Mouse (Mus musculus) gastrocnemius, postnatal 10 days (tissue): ENCODE results near the gene Jtb. TPM values are rescaled to one million over a fixed set of nuclear protein-coding genes. Genes with fewer than 3 reads are reported as not detected.
A peak's percentile ranks its signal among the peaks of the same experiment; 100 is the strongest.

ENCODE experiments used
- DNase-seq: peaks from one replicate; pipeline ENCODE4 v3.0.0; 2021; ENCODE audit warnings: mixed read lengths
- total RNA-seq, 2 experiments: library from RNA; stranded (reverse); gene quantifications; 2 replicates each; pipeline ENCODE4 v1.2.3; 2021

Gene Jtb
- total RNA-seq, 2 experiments from 2014 or later: 48.6 to 52.8 TPM

DNA sequence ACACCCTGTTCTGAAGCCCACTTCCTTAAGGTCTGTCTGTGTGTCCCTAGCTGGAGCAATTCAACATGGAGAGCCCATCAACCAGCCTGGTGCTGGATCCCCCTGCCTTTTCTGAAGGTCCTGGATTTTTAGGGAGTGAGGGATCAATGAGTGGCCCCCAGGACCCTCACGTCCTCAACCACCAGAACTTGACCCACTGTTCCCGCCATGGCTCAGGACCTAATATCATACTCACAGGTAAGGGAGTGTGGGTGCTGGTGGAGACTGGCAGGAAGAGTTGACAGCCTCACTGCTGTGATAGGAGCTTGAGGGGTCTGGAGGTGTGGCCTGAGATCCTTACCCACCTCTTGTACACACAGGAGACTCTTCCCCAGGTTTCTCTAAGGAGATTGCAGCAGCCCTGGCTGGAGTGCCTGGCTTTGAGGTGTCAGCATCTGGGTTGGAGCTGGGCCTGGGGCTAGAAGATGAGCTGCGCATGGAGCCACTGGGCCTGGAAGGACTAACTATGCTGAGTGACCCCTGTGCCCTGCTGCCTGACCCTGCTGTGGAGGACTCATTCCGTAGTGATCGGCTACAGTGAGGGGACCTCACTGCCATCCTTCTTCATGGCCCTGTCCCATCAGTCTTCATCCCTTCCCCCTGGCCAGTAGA is 31.8 kb downstream of the Jtb start:
- DNase-seq: no peak

GRCm38 (mm10) chr3:90264687-90265033 is 33.3 kb downstream of the Jtb start:
- no peak for DNase-seq

DNA sequence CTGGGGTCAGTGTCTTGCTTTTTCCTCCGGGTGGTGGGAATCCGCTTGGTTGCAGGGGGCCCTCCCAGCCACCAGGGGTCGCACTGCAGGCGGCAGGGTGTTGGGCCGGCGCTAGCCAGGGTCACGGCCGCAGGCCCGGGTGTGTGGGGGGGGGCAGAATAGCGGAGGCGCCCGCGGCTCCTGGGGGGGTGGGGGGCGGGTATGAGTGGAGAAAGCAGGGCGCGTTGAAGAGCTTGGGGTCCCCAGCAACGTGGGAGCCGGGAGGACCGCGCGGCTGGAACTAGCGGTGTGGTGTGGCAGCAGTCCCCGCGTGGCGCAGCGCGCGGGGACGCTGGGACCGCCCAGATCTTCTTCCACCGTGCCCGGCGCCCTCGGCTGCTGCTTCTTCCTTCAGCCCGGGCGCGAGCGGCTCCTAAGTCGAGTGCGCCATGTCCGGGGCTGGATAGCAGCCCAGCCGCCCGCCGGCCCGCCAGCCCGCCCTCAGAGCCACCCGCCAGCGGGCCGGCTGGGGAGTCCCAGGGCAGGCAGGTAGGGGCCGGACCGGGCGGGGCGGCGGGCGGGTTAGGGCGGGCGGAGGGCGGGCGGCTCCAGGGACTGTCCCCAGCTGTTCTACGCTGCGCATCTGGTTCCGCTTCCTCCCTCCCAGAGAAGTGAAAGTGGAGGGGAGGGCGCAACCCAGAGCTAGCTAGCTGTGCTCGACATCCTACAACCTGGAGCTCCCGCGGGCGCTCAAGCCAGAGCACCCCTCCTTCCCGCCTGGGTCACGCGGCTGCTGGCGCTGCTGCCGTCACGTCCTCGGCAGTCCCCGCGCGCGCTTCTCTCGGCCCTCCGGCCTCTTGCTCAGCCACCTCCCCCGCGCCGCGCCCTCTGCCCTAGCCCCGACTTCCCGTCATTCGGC is 33.9 kb downstream of the Jtb start, which contains the start of gene Dennd4b:
Dennd4b (plus strand) TSS at position 152 of the 898 bp plus-strand sequence.
- peak; percentile 97 for DNase-seq

- no peak for DNase-seq
These were observed 34.7 kb downstream of the Jtb start for GRCm38 (mm10) chr3:90265932-90266741.

DNA sequence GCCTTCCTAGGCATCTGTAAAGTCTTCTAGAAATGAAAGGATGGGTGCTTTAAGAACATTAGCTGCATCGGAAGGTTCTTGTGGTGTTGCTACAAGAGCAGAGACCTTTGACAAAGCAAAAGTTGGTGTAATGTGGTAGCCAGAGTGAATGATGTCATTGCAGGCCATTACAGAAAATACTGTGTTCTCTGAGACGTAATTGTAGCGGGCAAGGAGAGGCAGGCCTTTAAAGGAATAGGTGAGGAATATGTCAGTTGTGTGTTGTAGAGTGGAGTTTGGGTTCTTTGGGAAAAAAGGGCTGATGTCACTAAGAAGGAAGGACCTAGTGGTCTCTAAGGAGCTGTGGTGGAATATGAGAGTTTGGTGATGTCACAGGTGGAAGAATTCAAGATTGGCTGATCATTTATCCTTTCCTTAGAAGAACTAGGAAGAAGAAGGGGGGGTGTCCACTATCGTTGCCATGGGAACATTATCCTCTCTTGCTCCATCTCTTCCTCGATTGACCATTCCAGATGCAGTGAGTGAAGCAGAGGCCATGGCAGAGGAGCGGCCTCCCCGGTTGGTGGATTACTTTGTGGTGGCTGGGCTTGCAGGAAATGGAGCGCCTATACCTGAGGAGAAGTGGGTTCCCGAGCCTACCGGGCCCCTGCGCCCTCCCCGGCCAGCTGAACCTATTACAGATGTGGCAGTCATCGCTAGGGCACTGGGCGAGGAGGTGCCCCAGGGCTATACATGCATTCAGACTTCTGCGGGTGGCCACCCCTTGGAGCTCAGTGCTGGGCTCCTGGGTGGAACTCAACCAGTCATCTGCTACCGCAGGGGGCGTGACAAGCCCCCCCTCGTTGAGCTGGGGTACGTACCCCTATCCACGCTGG is 35.7 kb downstream of the Jtb start:
- DNase-seq: no peak

- no peak for DNase-seq
These were observed 36.8 kb downstream of the Jtb start for GRCm38 (mm10) chr3:90268190-90268589.

DNA sequence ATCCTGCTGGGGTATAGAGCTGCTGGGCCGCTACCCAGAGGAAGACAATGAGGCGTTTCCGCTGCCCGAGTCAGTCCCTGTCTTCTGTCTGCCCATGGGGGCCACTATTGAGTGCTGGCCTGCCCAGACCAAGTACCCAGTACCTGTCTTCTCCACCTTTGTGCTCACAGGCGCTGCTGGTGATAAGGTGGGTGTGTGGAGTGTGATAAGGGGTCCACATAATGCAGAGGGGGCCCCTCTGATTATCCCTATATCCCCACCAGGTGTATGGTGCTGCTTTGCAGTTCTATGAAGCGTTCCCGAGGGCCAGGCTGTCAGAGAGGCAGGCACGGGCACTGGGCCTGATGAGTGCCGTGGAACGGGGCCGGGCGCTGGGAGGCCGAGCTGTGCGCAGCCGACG is 37.6 kb downstream of the Jtb start:
- DNase-seq: no peak

DNA sequence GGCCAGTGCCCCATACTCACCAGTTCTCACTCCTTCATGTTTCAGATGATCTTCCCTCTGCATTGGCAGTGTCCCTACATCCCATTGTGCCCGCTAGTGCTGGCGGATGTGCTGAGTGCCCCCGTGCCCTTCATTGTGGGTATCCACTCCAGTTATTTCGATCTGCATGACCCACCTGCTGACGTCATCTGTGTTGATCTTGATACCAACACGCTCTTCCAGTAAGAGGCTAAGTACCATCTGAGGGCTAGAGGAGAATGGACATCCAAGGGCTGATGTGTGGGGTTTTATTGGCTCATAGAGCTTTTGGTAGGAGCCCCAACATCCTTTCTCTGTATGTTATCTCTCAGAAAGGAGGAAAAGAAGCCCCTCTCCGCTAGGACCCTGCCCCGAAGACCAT is 39.4 kb downstream of the Jtb start:
- no peak for DNase-seq

DNA sequence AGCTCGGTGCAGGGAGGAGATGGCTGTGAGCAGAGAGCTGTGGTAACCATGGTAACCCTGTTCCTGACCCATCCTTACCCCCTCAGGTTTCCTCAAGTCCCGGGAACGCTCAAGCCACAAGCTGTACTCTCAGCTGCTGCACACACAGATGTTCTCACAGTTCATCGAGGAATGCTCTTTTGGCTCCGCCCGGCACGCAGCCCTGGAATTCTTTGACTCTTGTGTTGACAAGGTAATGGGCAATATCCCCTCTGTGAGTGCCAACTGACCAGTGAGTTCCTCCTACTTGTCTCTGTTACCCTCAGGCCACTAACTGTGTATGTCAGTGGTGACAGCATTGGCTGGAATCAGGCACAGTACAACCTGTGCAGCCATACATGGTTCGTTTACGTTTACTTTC is 40.8 kb downstream of the Jtb start:
- DNase-seq: no peak

GRCm38 (mm10) chr3:90273855-90274254 is 42.5 kb downstream of the Jtb start:
- DNase-seq: no peak

- DNase-seq: no peak
These were observed 43.9 kb downstream of the Jtb start for GRCm38 (mm10) chr3:90275286-90275685.

DNA sequence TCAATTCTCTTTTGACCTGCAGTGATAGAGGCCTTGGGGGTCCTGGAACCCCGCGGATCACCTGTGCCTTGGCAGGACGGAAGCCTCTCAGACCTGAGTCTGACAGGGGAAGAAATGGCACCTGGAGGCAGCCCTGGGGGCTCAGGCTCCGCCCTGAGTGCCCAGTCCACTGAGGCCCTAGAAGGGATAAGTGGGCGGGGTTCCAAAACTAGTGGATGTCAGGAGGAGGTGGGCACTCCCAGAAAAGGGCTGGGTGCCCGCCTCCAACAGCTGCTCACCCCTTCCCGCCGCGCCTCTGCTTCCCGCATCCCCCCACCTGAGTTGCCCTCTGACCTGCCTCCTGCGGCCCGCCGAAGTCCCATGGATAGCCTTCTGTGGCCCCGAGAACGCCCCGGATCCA is 45.5 kb downstream of the Jtb start:
- DNase-seq: no peak

- DNase-seq: no peak
These were observed 46.4 kb downstream of the Jtb start for GRCm38 (mm10) chr3:90277793-90278192.

DNA sequence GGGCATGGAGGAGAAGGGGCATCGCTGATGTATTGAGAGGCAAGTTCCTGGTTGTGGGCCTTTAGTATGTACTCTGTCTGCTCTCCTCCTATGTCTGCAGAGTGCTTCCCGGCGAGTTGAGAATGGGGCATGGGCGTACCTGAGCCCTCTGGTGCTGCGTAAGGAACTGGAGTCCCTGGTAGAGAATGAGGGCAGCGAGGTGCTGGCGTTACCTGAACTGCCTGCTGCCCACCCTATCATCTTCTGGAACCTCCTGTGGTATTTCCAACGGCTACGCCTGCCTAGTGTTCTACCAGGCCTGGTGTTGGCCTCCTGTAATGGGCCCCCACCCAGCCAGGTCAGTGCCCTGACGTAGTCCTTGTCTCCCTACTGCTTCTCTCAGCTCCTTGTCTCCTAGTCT is 46.8 kb downstream of the Jtb start:
- DNase-seq: no peak

- no peak for DNase-seq
These were observed 47.8 kb downstream of the Jtb start for GRCm38 (mm10) chr3:90279216-90279615.

DNA sequence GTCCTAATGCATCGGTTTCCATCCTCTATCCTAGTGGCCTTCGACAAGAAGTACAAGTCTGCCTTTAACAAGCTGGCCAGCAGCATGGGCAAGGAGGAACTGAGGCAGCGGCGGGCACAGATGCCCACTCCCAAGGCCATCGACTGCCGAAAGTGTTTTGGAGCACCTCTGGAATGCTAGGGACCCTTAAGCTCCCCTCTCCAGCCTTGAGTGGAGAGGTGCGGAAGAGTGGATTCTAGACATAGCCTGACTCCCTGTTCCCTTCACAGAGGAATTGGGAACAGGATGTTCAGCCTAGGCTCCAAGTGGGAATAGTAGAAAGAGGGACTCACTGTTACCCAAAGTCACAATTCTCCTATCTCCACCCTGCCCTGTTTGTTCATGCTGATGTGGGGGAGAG is 48.3 kb downstream of the Jtb start:
- DNase-seq: no peak

GRCm38 (mm10) chr3:90280708-90281107 is 49.3 kb downstream of the Jtb start:
- DNase-seq: no peak

DNA sequence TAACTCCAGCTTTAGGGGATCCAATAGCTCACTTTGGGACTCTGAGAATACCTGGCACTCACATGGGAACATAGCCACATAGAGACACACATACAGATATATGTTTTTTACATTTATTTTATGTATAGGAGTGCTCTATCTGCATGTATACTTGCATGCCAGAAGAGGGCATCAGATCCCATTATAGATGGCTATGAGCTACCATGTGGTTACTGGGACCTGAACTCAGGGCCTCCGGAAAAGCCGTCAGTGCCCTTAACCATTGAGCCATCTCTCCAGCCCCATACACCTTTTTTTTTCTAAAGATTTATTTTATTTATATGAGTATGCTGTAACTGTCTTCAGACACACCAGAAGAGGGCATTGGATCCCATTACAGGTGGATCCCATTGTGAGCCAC is 52.8 kb downstream of the Jtb start:
- no peak for DNase-seq
